Mouse (Mus musculus) stomach, postnatal 0 days (tissue): ENCODE measurements around the gene Deup1.

ENCODE experiments used
- CTCF ChIP-seq: IDR thresholded peaks from 2 replicates; pipeline ENCODE4 v1.5.1; 2016; ENCODE audit warnings: antibody characterized with exemption, low read depth, mild to moderate bottlenecking, moderate library complexity
- EP300 ChIP-seq: optimal IDR thresholded peaks from 2 replicates; pipeline ENCODE3; 2016; ENCODE audit warnings: antibody characterized with exemption

DNA sequence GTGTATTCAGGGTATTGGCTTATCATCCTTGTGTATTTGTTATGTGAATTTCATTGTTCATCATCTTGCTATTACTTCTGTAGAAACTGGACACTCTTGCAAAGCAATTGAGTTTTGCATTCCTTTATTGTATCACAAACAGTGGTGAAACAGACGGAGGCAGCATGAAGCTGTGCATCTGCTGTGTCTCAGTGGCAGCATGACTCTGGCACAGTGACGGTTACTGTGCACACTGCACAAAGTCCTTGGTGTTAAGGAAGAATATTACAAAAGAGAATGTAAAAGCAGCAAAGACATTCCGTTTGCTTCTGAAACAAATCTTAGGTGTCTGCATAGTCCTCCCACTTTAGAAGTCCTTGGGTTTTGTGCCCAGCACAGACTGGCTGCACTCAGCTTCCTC, 67.3 kb downstream of the Deup1 start:
- TF ChIP-seq CTCF (no peak), EP300 (no peak)
